Mouse (Mus musculus) neural tube, embryonic 11.5 days (tissue): ENCODE data around the gene Auts2. TPM values are rescaled to one million over a fixed set of nuclear protein-coding genes. Genes with fewer than 3 reads are reported as not detected.

Source experiments
- ATAC-seq: fragments of 200-750 bp; cut with Nextera tagmentation; 2 replicates; pipeline ENCODE4 v1.8.0; 2017; ENCODE audit warnings: moderate number of reproducible peaks, mild to moderate bottlenecking, moderate TSS enrichment, moderate library complexity; ENCODE audit not compliant: insufficient read depth, low FRiP score, low TSS enrichment
- DNase-seq: peaks from one replicate; pipeline ENCODE4 v3.0.0-alpha.2; 2015; ENCODE audit warnings: low spot score
- H3K27ac ChIP-seq: fragments of 300-500 bp; sonication (generic); 2 replicates; pipeline ENCODE4 v1.5.1; 2014; ENCODE audit warnings: low read depth, mild to moderate bottlenecking, low read length
- H3K27me3 ChIP-seq: fragments of 300-500 bp; sonication (generic); 2 replicates; pipeline ENCODE4 v1.6.1; 2014; ENCODE audit warnings: mild to moderate bottlenecking, low read length, mixed read lengths; ENCODE audit not compliant: control insufficient read depth, insufficient read depth
- H3K36me3 ChIP-seq: fragments of 300-500 bp; sonication (generic); 2 replicates; pipeline ENCODE4 v1.6.1; 2014; ENCODE audit warnings: mild to moderate bottlenecking, low read length, moderate library complexity, mixed read lengths; ENCODE audit not compliant: control insufficient read depth, insufficient read depth
- H3K4me1 ChIP-seq: fragments of 300-500 bp; sonication (generic); 2 replicates; pipeline ENCODE4 v1.6.1; 2014; ENCODE audit warnings: low read length, mixed read lengths; ENCODE audit not compliant: control insufficient read depth, insufficient read depth
- H3K4me2 ChIP-seq: fragments of 300-500 bp; sonication (generic); 2 replicates; pipeline ENCODE4 v1.6.1; 2014; ENCODE audit warnings: low read depth, mild to moderate bottlenecking, moderate library complexity
- H3K4me3 ChIP-seq: fragments of 300-500 bp; sonication (generic); 2 replicates; pipeline ENCODE4 v1.5.1; 2014; ENCODE audit warnings: low read depth, low read length
- H3K9ac ChIP-seq: fragments of 300-500 bp; sonication (generic); 2 replicates; pipeline ENCODE4 v1.6.1; 2014; ENCODE audit warnings: mild to moderate bottlenecking, low read length
- H3K9me3 ChIP-seq: fragments of 300-500 bp; sonication (generic); 2 replicates; pipeline ENCODE4 v1.6.1; 2016; ENCODE audit warnings: low read length; ENCODE audit not compliant: control insufficient read depth
- WGBS: fragments of 180-500 bp; shearing (Covaris S2); extraction: QIAGEN DNeasy Blood & Tissue Kit; methylation state at CpG from one replicate; pipeline ENCODE4 v1.1.7; 2014; 5-methylcytosine and 5-hydroxymethylcytosine counted together
- polyA plus RNA-seq: library from polyadenylated mRNA; unstranded; fragments of >200 nt; fragmentation: Nextera tagmentation; extraction: Ambion mirVana; gene quantifications from 2 replicates; pipeline ENCODE4 v1.2.1, GENCODE M21; 2014

Gene Auts2
- polyA plus RNA-seq, 1 experiment from 2014 or later = 45.0 TPM

DNA sequence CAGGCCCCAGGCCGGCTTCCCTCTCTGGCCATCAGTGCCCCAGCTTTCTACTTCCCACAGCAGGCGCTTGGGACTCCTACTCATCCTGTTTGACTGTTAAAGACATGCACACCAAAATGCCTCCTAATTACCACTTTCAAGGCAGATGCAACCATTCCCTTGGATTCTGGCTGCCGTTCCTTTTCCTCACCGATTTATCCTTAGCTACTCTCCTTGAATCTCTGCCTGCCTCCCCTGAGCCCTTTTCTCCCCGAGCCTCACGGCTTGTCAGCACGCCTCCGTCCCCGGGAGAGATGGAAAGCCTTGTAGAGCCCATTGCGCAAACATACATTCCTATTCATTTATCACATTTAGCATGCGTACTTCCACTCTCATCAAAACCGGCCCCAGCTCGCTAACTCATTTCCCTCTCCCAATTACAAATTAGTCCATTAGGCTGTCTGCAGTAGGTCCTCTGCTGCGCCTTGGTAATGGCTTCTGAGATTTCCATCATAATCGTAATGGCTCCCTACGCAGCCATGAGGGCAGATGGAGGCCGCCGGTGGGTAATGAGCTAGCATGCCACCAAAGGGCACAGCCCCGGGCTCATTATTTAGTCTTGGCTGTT, 825.7 kb downstream of the Auts2 start:
- no peaks in the 10 kb centered on the region for H3K27me3 ChIP-seq
- no peak overlapping the region for H3K27ac ChIP-seq
- DNase-seq (peak; percentile 53), ATAC-seq (no peak)
- 71% methylated on average over 19 of the region's 19 CpGs for WGBS
- peaks cover 10% of the 10 kb centered on the region for H3K4me1 ChIP-seq
- no peaks in the 10 kb centered on the region for H3K9me3 ChIP-seq
- H3K4me3 ChIP-seq = no peak overlapping the region
- no peak overlapping the region for H3K9ac ChIP-seq
- H3K36me3 ChIP-seq = peaks cover 4% of the 10 kb centered on the region; the same call in 1 of the 2 replicates
- H3K4me2 ChIP-seq = no peak overlapping the region

DNA sequence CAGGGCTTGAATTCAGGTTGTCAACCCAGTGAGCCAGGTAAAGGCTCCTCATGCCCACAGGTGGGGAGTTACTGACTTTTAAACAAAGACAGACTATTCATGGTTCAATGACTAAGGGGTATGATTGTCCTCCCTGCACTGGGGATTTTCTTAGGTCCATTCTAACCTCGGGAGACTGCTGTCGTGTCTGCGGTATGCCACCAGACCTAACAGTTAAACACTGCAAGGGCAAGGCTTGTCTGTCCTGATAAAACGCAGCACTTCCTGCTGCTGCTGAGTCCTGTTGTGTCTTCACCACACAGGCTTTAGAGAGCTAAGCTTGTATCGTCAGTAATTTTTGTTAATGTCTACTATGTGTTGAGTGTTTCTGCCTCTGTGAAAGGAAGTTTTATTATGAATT, 828.2 kb downstream of the Auts2 start:
- 90% methylated on average over 5 of the region's 5 CpGs for WGBS
- DNase-seq (no peak), ATAC-seq (no peak)
- no peaks in the 10 kb centered on the region for H3K9me3 ChIP-seq
- H3K4me1 ChIP-seq = peaks cover 2% of the 10 kb centered on the region; the same call in 1 of the 2 replicates
- no peak overlapping the region for H3K4me2 ChIP-seq
- H3K36me3 ChIP-seq = peaks cover 4% of the 10 kb centered on the region; the same call in 1 of the 2 replicates
- H3K27ac ChIP-seq = no peak overlapping the region
- no peak overlapping the region for H3K9ac ChIP-seq
- H3K4me3 ChIP-seq = no peak overlapping the region
- H3K27me3 ChIP-seq = no peaks in the 10 kb centered on the region

GRCm38 (mm10) chr5:131712441-131712840, 830.7 kb downstream of the Auts2 start:
- H3K9ac ChIP-seq = no peak overlapping the region
- H3K4me2 ChIP-seq = no peak overlapping the region
- no peak overlapping the region for H3K4me3 ChIP-seq
- WGBS = 93% methylated on average over 2 of the region's 2 CpGs
- no peak for DNase-seq
- H3K36me3 ChIP-seq = peaks cover 4% of the 10 kb centered on the region; the same call in 1 of the 2 replicates
- no peaks in the 10 kb centered on the region for H3K9me3 ChIP-seq
- H3K27ac ChIP-seq = no peak overlapping the region
- ATAC-seq = no peak
- no peaks in the 10 kb centered on the region for H3K27me3 ChIP-seq
- no peaks in the 10 kb centered on the region; the same call in 1 of the 2 replicates for H3K4me1 ChIP-seq

GRCm38 (mm10) chr5:131711474-131712129, 831.5 kb downstream of the Auts2 start:
- 36% methylated on average over 5 of the region's 5 CpGs for WGBS
- H3K36me3 ChIP-seq = peaks cover 4% of the 10 kb centered on the region; the same call in 1 of the 2 replicates
- ATAC-seq = no peak
- H3K4me1 ChIP-seq = no peaks in the 10 kb centered on the region
- no peaks in the 10 kb centered on the region for H3K27me3 ChIP-seq
- H3K9ac ChIP-seq = no peak overlapping the region
- no peak overlapping the region for H3K27ac ChIP-seq
- no peak for DNase-seq
- H3K4me2 ChIP-seq = no peak overlapping the region
- no peaks in the 10 kb centered on the region for H3K9me3 ChIP-seq
- H3K4me3 ChIP-seq = no peak overlapping the region

DNA sequence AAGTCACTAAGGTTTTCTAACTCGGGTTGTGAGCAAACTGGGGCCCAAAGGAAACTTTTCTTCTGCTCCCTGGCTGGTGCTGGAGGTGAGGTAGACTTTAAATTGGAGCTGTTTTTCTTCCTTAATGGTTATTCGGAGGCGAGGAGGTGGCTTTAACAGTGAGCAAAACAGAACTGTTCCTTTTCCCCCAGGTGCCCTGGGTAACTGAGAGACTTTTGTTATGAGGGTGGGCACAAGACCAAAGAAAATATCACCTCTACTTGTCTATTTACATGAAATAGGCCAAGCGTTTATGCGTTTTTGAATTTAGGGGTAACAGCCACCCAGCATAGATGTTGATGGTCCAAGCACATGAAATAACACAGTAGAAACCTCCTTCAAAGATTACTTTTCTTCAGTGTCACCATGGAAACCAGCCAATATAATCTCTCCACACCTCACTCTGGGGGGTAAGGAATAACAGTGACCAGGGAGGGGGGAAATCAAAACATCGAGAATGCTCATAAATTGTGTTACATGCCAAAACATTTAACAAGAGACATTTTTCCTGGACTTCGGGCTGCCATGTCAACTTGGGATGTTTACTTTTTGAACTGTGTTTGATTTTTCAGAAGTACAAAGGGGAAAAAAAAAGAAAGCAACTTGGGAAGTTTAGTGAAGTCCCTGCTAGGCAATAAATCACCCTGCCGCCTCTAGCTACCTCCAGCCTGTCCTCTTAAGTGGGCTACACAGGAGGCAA, 832.2 kb downstream of the Auts2 start:
- WGBS = 42% methylated on average over 8 of the region's 8 CpGs
- Histone ChIP-seq H3K27me3 (no peaks in the 10 kb centered on the region), H3K4me2 (no peak overlapping the region), H3K9me3 (no peaks in the 10 kb centered on the region), H3K9ac (no peak overlapping the region), H3K4me1 (no peaks in the 10 kb centered on the region), H3K36me3 (peaks cover 4% of the 10 kb centered on the region; the same call in 1 of the 2 replicates), H3K27ac (no peak overlapping the region), H3K4me3 (no peak overlapping the region)
- ATAC-seq (no peak), DNase-seq (peak; percentile 54)

DNA sequence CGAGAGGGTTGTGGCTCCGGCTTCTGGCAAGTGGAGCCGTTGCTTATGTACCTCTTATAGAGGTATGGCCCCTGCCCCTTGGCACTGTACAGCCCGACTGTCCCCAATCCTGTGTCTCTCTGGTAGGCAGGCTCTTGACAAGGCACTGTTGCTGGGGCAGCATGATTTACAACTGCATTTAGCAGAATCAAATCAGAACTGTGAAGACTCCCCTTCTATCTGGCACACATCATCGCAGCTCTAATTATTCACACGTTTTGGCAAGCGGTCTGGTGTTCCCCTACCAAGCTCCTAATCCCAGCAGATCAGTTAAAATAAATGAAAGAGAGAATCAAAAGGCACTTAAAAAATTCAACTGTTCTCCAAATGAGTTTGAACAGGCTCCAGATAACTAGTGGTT, 835.7 kb downstream of the Auts2 start:
- Histone ChIP-seq H3K4me1 (no peaks in the 10 kb centered on the region), H3K9me3 (no peaks in the 10 kb centered on the region), H3K4me2 (no peak overlapping the region), H3K27me3 (no peaks in the 10 kb centered on the region), H3K4me3 (no peak overlapping the region), H3K27ac (no peak overlapping the region), H3K36me3 (no peaks in the 10 kb centered on the region), H3K9ac (no peak overlapping the region)
- DNase-seq (no peak), ATAC-seq (no peak)
- 88% methylated on average over 7 of the region's 7 CpGs for WGBS

GRCm38 (mm10) chr5:131703729-131704128, 839.4 kb downstream of the Auts2 start:
- H3K9me3 ChIP-seq = no peaks in the 10 kb centered on the region
- ATAC-seq (no peak), DNase-seq (peak; percentile 47)
- H3K4me1 ChIP-seq = no peaks in the 10 kb centered on the region
- no peak overlapping the region for H3K9ac ChIP-seq
- H3K36me3 ChIP-seq = no peaks in the 10 kb centered on the region
- H3K4me3 ChIP-seq = no peak overlapping the region
- H3K27me3 ChIP-seq = no peaks in the 10 kb centered on the region
- 25% methylated on average over 6 of the region's 6 CpGs for WGBS
- no peak overlapping the region for H3K27ac ChIP-seq
- no peak overlapping the region for H3K4me2 ChIP-seq

DNA sequence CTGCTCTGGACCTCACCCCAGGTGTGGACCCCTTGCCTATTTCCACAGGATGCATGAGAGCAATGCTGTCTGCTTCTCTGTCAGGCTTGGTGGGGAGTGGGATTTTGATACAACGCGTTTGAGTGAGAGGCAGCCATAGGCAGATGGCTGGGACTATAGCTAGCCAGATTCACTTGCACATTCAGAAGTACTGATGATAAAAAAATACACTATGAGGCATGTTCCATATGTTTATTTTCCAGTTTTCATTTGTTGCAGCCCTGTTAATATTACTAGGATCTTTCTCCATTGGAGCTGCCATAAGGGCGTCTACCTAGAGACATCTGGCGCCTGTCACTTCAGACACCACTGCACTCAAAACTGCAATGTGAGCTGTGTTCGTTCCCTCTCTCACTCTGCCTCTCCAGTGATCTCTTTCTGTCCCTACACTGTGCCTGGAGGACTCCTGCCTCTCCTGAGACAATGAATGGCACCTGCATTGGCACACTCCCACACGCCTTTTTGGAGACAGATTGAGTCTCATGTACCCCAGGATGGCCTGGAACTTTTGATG, 840.2 kb downstream of the Auts2 start:
- no peaks in the 10 kb centered on the region for H3K27me3 ChIP-seq
- H3K4me2 ChIP-seq = no peak overlapping the region
- no peaks in the 10 kb centered on the region for H3K36me3 ChIP-seq
- no peaks in the 10 kb centered on the region for H3K4me1 ChIP-seq
- ATAC-seq (no peak), DNase-seq (no peak)
- no peaks in the 10 kb centered on the region for H3K9me3 ChIP-seq
- WGBS = 88% methylated on average over 6 of the region's 6 CpGs
- H3K27ac ChIP-seq = no peak overlapping the region
- H3K4me3 ChIP-seq = no peak overlapping the region
- no peak overlapping the region for H3K9ac ChIP-seq
